Mouse (Mus musculus) cerebellum, adult 11 months (tissue): ENCODE results near the gene Pip5kl1.

Experiments
- DNase-seq: peaks from one replicate; pipeline ENCODE4 v3.0.0; 2022

Pip5kl1 gene

GRCm38 (mm10) chr2:32549171-32549570 lies 25.4 kb upstream of the Pip5kl1 start:
- no peak for DNase-seq

GRCm38 (mm10) chr2:32549764-32550163 lies 24.8 kb upstream of the Pip5kl1 start:
- no peak for DNase-seq

- DNase-seq = no peak
Measured at GRCm38 (mm10) chr2:32551236-32551635, 23.4 kb upstream of the Pip5kl1 start.

GRCm38 (mm10) chr2:32553592-32554148 lies 20.9 kb upstream of the Pip5kl1 start:
- DNase-seq = no peak

GRCm38 (mm10) chr2:32555484-32555883 lies 19.1 kb upstream of the Pip5kl1 start:
- no peak for DNase-seq

- DNase-seq = no peak
Measured at GRCm38 (mm10) chr2:32556019-32556418, 18.6 kb upstream of the Pip5kl1 start.

GRCm38 (mm10) chr2:32559570-32559969 lies 15.0 kb upstream of the Pip5kl1 start:
- no peak for DNase-seq

GRCm38 (mm10) chr2:32566536-32567063 lies 8.0 kb upstream of the Pip5kl1 start:
- DNase-seq = peak; percentile 66

GRCm38 (mm10) chr2:32568149-32568548 lies 6.4 kb upstream of the Pip5kl1 start:
- no peak for DNase-seq

GRCm38 (mm10) chr2:32568941-32569340 lies 5.7 kb upstream of the Pip5kl1 start:
- DNase-seq = no peak

GRCm38 (mm10) chr2:32570698-32571494 lies 3.7 kb upstream of the Pip5kl1 start, which contains the start of gene Dpm2:
Gene Dpm2 (plus strand): TSS chr2:32570858.
- DNase-seq = peak; percentile 86

GRCm38 (mm10) chr2:32572196-32572595 lies 2.4 kb upstream of the Pip5kl1 start:
- DNase-seq = no peak

GRCm38 (mm10) chr2:32574901-32575585 lies 446 bp downstream of the Pip5kl1 start:
- DNase-seq = peak; percentile 68

- DNase-seq = peak; percentile 68
Measured at GRCm38 (mm10) chr2:32575586-32576160, 1.1 kb downstream of the Pip5kl1 start, which contains the start of gene 9430097D07Rik. Gene 9430097D07Rik (minus strand): TSS chr2:32575684.

GRCm38 (mm10) chr2:32576532-32576931 lies 1.9 kb downstream of the Pip5kl1 start:
- peak; percentile 26 for DNase-seq

GRCm38 (mm10) chr2:32578146-32579046 lies 3.8 kb downstream of the Pip5kl1 start:
- peak; percentile 60 for DNase-seq

GRCm38 (mm10) chr2:32581450-32582095 lies 7.0 kb downstream of the Pip5kl1 start:
- no peak for DNase-seq

- peak; percentile 82 for DNase-seq
Measured at GRCm38 (mm10) chr2:32582830-32583799, 8.5 kb downstream of the Pip5kl1 start.

- DNase-seq = no peak
Measured at GRCm38 (mm10) chr2:32585149-32585714, 10.6 kb downstream of the Pip5kl1 start.

- DNase-seq = peak; percentile 89
Measured at GRCm38 (mm10) chr2:32586871-32587351, 12.3 kb downstream of the Pip5kl1 start, which contains the start of gene St6galnac4. Gene St6galnac4 (plus strand): TSS chr2:32587095.
